Mouse (Mus musculus) erythroblast, adult 5-6 weeks (primary cell): ENCODE data around the gene 1700028K03Rik. TPM values are rescaled to one million over a fixed set of nuclear protein-coding genes. Genes with fewer than 3 reads are reported as not detected.

Source experiments
- ATAC-seq: replicated peaks from 2 replicates; pipeline ENCODE4 v1.8.0; 2016; ENCODE audit warnings: moderate number of reproducible peaks, mild to moderate bottlenecking, moderate TSS enrichment, inconsistent platforms; ENCODE audit not compliant: poor library complexity, low FRiP score, severe bottlenecking
- total RNA-seq, 2 experiments: library from RNA; stranded (forward) in 1 of 2; stranded (reverse) in 1 of 2; fragments of 150-400 nt in 1 of 2; fragments of 200-764, 138-1000 nt in 1 of 2; gene quantifications; 2 replicates each; pipeline versions ENCODE4 v1.2.3 to v1.2.4; 2015 to 2017; ENCODE audit warnings: low replicate concordance in 2 of 2

Gene 1700028K03Rik
- total RNA-seq (2015; ENCODE audit: low replicate concordance) (not detected in 2 replicates), total RNA-seq (2017; ENCODE audit: low replicate concordance) (0.17 TPM in 1 of 2 replicates, not detected in the other)

DNA sequence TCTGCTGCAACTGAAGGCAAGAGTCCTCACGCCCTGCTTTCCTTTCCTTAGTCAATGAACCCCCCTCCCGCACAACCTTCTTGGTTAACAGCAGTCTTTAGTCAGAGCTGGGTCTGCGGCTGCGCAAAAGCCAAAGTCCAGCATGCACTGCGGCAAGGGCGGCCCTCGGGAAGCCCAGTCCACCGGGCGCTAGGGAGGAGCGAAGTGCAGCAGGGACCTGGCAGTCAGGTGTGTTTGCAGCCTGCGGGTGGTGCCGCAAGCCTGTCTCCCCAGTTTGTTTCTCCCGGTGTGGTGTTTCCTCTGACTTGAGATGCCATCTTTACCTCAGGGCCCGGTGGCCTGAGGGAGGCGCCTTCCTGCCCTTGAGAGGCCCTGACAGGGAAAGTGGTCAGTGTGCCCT is at the start of gene 1700028K03Rik:
Gene 1700028K03Rik, plus strand, starts transcription at position 129 of the 400 bp plus-strand sequence.
- ATAC-seq: 0 out of 2 replicates have a peak, but pooled peaks have one; percentile 27

- no peak for ATAC-seq
Observed at GRCm38 (mm10) chr5:107488996-107489395, 45.5 kb upstream of the 1700028K03Rik start.

- no peak for ATAC-seq
Observed at GRCm38 (mm10) chr5:107491036-107491435, 43.5 kb upstream of the 1700028K03Rik start.

DNA sequence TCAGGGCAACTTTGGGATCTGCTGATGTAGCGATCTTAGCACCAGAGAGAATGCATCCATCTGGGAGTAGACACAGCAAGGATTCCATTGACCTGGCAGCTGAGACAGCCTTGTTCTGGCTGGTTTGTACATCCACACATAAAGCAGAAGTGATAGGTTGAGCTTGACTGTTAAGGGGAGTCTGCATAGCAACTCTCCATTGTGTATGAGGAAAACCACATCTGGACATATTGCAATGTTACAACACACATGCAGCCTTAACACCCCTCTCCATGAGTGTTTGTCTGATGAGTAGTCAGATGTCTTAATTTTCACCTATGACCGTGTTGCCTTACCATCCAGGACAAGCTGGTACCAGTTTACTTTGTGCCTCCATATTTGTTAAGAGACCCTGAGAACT is 42.0 kb upstream of the 1700028K03Rik start:
- no peak for ATAC-seq

- no peak for ATAC-seq
Observed at GRCm38 (mm10) chr5:107494759-107495158, 39.8 kb upstream of the 1700028K03Rik start.

DNA sequence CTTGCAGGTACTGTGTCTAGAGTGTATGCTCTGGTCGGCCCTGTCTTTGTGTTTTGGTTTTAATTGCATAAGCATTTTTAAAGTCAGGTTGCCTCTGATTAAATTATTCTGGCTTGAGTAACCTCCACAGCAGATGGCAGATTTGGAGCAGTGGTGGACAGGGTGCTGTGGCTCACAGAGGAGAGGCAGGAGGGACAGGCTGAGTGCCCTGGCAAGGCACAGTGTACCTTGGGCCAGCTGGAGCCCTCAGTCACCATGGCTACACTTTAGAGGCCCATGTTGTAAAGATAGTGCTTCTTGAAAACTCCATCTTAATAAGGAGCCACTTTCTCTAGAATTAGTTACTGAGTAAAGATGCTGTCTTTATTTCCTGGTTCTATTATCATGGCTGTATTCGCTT is 38.5 kb upstream of the 1700028K03Rik start:
- ATAC-seq: no peak

GRCm38 (mm10) chr5:107497519-107498501 is 36.7 kb upstream of the 1700028K03Rik start:
- ATAC-seq: no peak

DNA sequence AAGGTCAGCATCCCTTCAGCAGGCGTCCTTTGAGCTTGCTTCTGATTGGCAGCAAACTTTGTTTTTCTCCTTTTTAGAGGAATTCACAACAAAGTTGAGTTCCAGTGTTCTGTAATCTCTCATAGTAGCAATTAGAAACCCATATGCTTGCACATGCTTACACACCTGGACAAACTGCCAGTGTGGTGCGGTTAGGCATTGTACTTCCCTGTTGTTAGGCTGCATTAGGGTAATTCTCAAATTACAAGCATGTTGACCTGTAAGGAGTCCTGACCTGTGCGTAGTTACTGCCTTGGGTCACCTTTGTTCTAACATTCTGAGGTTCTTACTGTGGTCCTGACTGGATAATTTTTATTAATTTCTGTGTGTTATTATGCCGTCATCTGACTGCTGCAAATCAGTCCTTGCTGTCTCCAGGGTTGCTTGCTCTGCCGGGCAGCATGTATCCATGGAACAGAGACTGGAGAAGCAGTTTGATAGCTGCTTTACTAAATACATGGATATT is 35.7 kb upstream of the 1700028K03Rik start:
- no peak for ATAC-seq

- ATAC-seq: no peak
Observed at GRCm38 (mm10) chr5:107499891-107500535, 34.5 kb upstream of the 1700028K03Rik start.

DNA sequence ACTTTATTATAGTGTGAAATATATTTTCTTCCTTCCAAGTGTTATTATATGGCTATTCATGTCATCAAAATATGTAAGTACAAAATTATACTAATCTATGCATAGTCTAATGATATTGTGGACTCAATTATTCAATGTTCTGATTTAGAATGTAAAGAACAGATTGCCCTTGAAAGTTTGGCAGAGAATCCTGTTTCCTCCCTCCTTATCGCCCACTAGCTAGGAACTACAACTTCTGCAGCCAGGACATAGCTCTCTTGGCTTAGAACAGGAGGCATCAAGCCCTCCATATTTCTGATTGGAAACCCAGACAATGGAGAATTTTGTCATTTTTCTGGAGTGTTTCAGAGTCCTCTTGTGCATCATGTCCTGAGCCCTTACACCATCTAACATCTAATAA is 33.8 kb upstream of the 1700028K03Rik start:
- ATAC-seq: no peak

GRCm38 (mm10) chr5:107507321-107507720 is 27.2 kb upstream of the 1700028K03Rik start, which contains the start of gene Gm42669:
Gm42669 (plus strand) TSS chr5:107507621.
- ATAC-seq: no peak

- ATAC-seq: no peak
Observed at GRCm38 (mm10) chr5:107510503-107510902, 24.0 kb upstream of the 1700028K03Rik start.

DNA sequence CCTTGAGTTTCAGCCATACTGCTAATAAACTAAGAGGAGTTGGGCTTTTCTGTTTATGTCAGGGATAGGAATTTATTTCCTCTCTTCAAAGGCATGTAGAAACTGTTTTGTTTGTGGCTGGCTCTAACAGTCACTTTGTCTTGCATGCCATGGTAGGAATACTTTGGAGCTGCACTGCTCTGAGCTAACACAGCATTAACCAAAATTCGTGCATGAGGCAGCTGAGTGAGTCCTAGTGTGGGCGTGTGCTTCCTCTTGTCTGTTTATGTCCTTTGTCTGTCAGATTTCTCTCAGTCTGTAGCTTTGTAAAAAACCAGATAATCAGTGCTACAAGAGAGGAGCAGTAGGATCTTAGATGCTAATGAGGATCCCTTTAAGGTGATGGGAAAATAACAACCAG is 23.2 kb upstream of the 1700028K03Rik start:
- no peak for ATAC-seq

GRCm38 (mm10) chr5:107513583-107513982 is 20.9 kb upstream of the 1700028K03Rik start:
- peak; percentile 80 for ATAC-seq

- ATAC-seq: 0 out of 2 replicates have a peak, but pooled peaks have one; percentile 58
Observed at GRCm38 (mm10) chr5:107515453-107515852, 19.1 kb upstream of the 1700028K03Rik start.

- no peak for ATAC-seq
Observed at GRCm38 (mm10) chr5:107516087-107516486, 18.4 kb upstream of the 1700028K03Rik start.

GRCm38 (mm10) chr5:107518602-107519001 is 15.9 kb upstream of the 1700028K03Rik start:
- no peak for ATAC-seq

GRCm38 (mm10) chr5:107521386-107521785 is 13.1 kb upstream of the 1700028K03Rik start:
- no peak for ATAC-seq

DNA sequence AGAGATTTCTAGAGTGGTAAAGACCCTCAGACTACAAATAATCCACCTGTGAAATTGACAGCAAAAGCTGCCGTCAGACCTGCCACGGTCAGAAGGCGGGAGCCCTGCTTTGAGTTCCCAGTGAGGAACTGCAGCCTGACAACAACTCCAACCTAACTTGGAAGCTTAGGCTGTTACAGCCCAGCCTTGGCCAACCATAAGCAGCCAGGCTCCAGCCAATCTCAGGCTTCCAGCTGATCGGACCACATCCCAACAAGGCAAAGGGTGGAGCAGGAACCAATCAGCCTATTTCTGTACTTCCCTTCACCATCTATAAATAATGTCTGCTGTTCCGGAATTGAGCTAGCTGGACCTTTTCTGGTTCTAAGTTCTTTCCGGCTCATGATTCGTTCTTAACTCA is 12.6 kb upstream of the 1700028K03Rik start:
- ATAC-seq: no peak

- ATAC-seq: 0 out of 2 replicates have a peak, but pooled peaks have one; percentile 66
Observed at GRCm38 (mm10) chr5:107524281-107524680, 10.2 kb upstream of the 1700028K03Rik start.
